Mouse (Mus musculus) ES-E14 (cell line): ENCODE measurements around the gene Fancf. TPM values are rescaled to one million over a fixed set of nuclear protein-coding genes. Genes with fewer than 3 reads are reported as not detected.

Source experiments
- DNase-seq: peaks from one replicate; pipeline ENCODE4 v3.0.0-alpha.2; 2013; ENCODE audit warnings: low read depth, low spot score
- H3K27ac ChIP-seq: 2 replicates; pipeline ENCODE4 v1.5.1; 2012; ENCODE audit warnings: low read depth, mild to moderate bottlenecking, low read length, moderate library complexity, mixed read lengths; ENCODE audit not compliant: poor library complexity, insufficient read depth, severe bottlenecking
- H3K36me3 ChIP-seq: 2 replicates; pipeline ENCODE4 v1.6.1; 2012; ENCODE audit warnings: mild to moderate bottlenecking, low read length, moderate library complexity, mixed read lengths; ENCODE audit not compliant: control insufficient read depth, poor library complexity, insufficient read depth, severe bottlenecking
- H3K4me1 ChIP-seq, 2 experiments: fragments of 150-350 bp in 1 of 2; sonication (generic) in 1 of 2; 2 replicates each; pipeline ENCODE4 v1.6.1; 2012; ENCODE audit warnings: low read length in 2 of 2, mild to moderate bottlenecking in 1 of 2, mixed read lengths in 1 of 2; ENCODE audit not compliant: control insufficient read depth in 2 of 2, insufficient read depth in 2 of 2, poor library complexity in 1 of 2
- H3K4me3 ChIP-seq, 2 experiments: fragments of 150-350 bp in 1 of 2; sonication (generic) in 1 of 2; 2 replicates each; pipeline ENCODE4 v1.5.1; 2012; ENCODE audit warnings: low read length in 2 of 2, low read depth in 1 of 2, mild to moderate bottlenecking in 1 of 2, mixed read lengths in 1 of 2; ENCODE audit not compliant: insufficient read depth in 1 of 2, poor library complexity in 1 of 2, severe bottlenecking in 1 of 2
- H3K9ac ChIP-seq: 2 replicates; pipeline ENCODE4 v1.6.1; 2012; ENCODE audit warnings: low read depth, mild to moderate bottlenecking, low read length, mixed read lengths; ENCODE audit not compliant: poor library complexity, insufficient read depth, severe bottlenecking
- H3K9me3 ChIP-seq: fragments of 150-350 bp; sonication (generic); 2 replicates; pipeline ENCODE4 v1.6.1; 2012; ENCODE audit warnings: low read depth, mild to moderate bottlenecking, low read length; ENCODE audit not compliant: control insufficient read depth, insufficient read depth
- CHD2 ChIP-seq: IDR thresholded peaks from 2 replicates; pipeline ENCODE4 v1.6.1; 2014; ENCODE audit warnings: mild to moderate bottlenecking, low read depth, low read length, inconsistent platforms
- HCFC1 ChIP-seq: IDR thresholded peaks from 2 replicates; pipeline ENCODE4 v1.6.1; 2012; ENCODE audit warnings: low read length, inconsistent platforms, borderline replicate concordance; ENCODE audit not compliant: insufficient read depth
- MAFK ChIP-seq: IDR thresholded peaks from 2 replicates; pipeline ENCODE4 v1.6.1; 2014; ENCODE audit warnings: mild to moderate bottlenecking, low read depth, low read length, inconsistent platforms; ENCODE audit not compliant: insufficient read depth
- ZC3H11A ChIP-seq: IDR thresholded peaks from 2 replicates; pipeline ENCODE4 v1.6.1; 2012; ENCODE audit warnings: low read depth, mild to moderate bottlenecking, inconsistent platforms, low read length, borderline replicate concordance
- ZNF384 ChIP-seq: IDR thresholded peaks from 2 replicates; pipeline ENCODE4 v1.6.1; 2012; ENCODE audit warnings: low read depth, low read length, inconsistent platforms
- in situ Hi-C, 2 experiments: fragments of 600-800 bp; cut with MboI; formaldehyde crosslinking; loops; one replicate each; pipeline ENCODE4 v1.15.1; 2025; ENCODE audit warnings: low sequenced_read_pairs in 2 of 2, inconsistent platforms in 1 of 2; ENCODE audit not compliant: unreplicated experiment in 2 of 2
- total RNA-seq: library from RNA; depleted of rRNA; stranded (reverse); fragments of 300-350 nt; gene quantifications from 2 replicates; pipeline ENCODE4 v1.2.3, GENCODE M21; 2012

Fancf gene
- total RNA-seq, 1 experiment = 4.9 TPM

- TF ChIP-seq ZNF384 (no peak), CHD2 (no peak), ZC3H11A (no peak), MAFK (no peak), HCFC1 (no peak)
- DNase-seq = no peak
- Histone ChIP-seq H3K27ac (no peak overlapping the region), H3K36me3 (peaks cover 3% of the 10 kb centered on the region), H3K4me1 (no peaks in the 10 kb centered on the region), H3K9me3 (no peaks in the 10 kb centered on the region), H3K4me3 (no peak overlapping the region), H3K9ac (no peak overlapping the region)
- in situ Hi-C loops = no loop called here
These were observed 10.0 kb upstream of the Fancf start for GRCm38 (mm10) chr7:51872041-51872440.

GRCm38 (mm10) chr7:51867983-51868382 lies 5.9 kb upstream of the Fancf start:
- H3K36me3 ChIP-seq = peaks cover 3% of the 10 kb centered on the region
- no peaks in the 10 kb centered on the region for H3K9me3 ChIP-seq
- H3K27ac ChIP-seq = no peak overlapping the region
- TF ChIP-seq MAFK (no peak), CHD2 (no peak), ZNF384 (peak; percentile 66), HCFC1 (no peak), ZC3H11A (no peak)
- in situ Hi-C loops = no loop called here
- no peak overlapping the region for H3K4me3 ChIP-seq
- no peak for DNase-seq
- no peaks in the 10 kb centered on the region for H3K4me1 ChIP-seq
- no peak overlapping the region for H3K9ac ChIP-seq

- Histone ChIP-seq H3K4me1 (0 out of 4 replicates have a peak, but pooled peaks cover 0 to 3% of the 10 kb centered on the region in 2 experiments), H3K36me3 (peaks cover 3% of the 10 kb centered on the region), H3K4me3 (no peak overlapping the region), H3K9ac (no peak overlapping the region), H3K9me3 (no peaks in the 10 kb centered on the region), H3K27ac (no peak overlapping the region)
- TF ChIP-seq CHD2 = no peak
- no peak for DNase-seq
- in situ Hi-C loops = no loop called here
These were observed 3.3 kb upstream of the Fancf start for GRCm38 (mm10) chr7:51865336-51865735.

GRCm38 (mm10) chr7:51862842-51863241 lies 775 bp upstream of the Fancf start:
- in situ Hi-C loops = no loop called here
- H3K4me3 ChIP-seq = peak overlapping the region; percentile 88
- H3K9ac ChIP-seq = peak overlapping the region; percentile 90; the same call in 1 of the 2 replicates
- TF ChIP-seq ZC3H11A = no peak
- H3K4me1 ChIP-seq = 0 out of 4 replicates have a peak, but pooled peaks cover 0 to 3% of the 10 kb centered on the region in 2 experiments
- no peak overlapping the region for H3K27ac ChIP-seq
- peak; percentile 4 for DNase-seq
- peaks cover 3% of the 10 kb centered on the region for H3K36me3 ChIP-seq
- no peaks in the 10 kb centered on the region for H3K9me3 ChIP-seq

GRCm38 (mm10) chr7:51861250-51862096 lies 594 bp downstream of the Fancf start, which contains the start of gene Gas2:
Gas2 (plus strand) TSS chr7:51862015.
- DNase-seq = peak; percentile 35
- peak within 1 kb of the TSS; percentile 99 for H3K27ac ChIP-seq
- H3K4me3 ChIP-seq = peak within 1 kb of the TSS; percentile 88
- H3K9me3 ChIP-seq = no peaks in the 10 kb centered on the region
- H3K36me3 ChIP-seq = no peaks in the 10 kb centered on the region
- peak within 1 kb of the TSS; percentile 99 for H3K9ac ChIP-seq
- in situ Hi-C loops = no loop called here
- TF ChIP-seq ZNF384 (no peak), CHD2 (no peak), MAFK (no peak), HCFC1 (no peak), ZC3H11A (no peak)
- 0 out of 4 replicates have a peak, but pooled peaks cover 0 to 3% of the 10 kb centered on the region in 2 experiments for H3K4me1 ChIP-seq
